Mouse (Mus musculus) limb, embryonic 11.5 days (tissue): Measurements from ENCODE around the gene Usp28. TPM values are rescaled to one million over a fixed set of nuclear protein-coding genes. Genes with fewer than 3 reads are reported as not detected.
"Not testable (repeated sequence)": the region's sequence is repeated elsewhere in the genome, so short reads cannot be mapped to it uniquely, and the experiment has no call there.

ENCODE experiments used
- ATAC-seq: fragments of 200-750 bp; cut with Nextera tagmentation; 2 replicates; pipeline ENCODE4 v1.8.0; 2017; ENCODE audit warnings: low read depth; ENCODE audit not compliant: insufficient number of reproducible peaks, low FRiP score, low TSS enrichment
- DNase-seq: peaks from one replicate; pipeline ENCODE4 v3.0.0-alpha.2; 2015; ENCODE audit warnings: low spot score
- H3K27ac ChIP-seq: fragments of 300-500 bp; sonication (generic); replicated peaks from 2 replicates; pipeline ENCODE4 v1.5.1; 2014; ENCODE audit warnings: low read depth, mild to moderate bottlenecking, low read length
- H3K27me3 ChIP-seq: fragments of 300-500 bp; sonication (generic); 2 replicates; pipeline ENCODE4 v1.6.1; 2014; ENCODE audit warnings: mild to moderate bottlenecking, low read length, mixed read lengths; ENCODE audit not compliant: control insufficient read depth, insufficient read depth
- H3K36me3 ChIP-seq: fragments of 300-500 bp; sonication (generic); 2 replicates; pipeline ENCODE4 v1.6.1; 2014; ENCODE audit warnings: mild to moderate bottlenecking, low read length, moderate library complexity, mixed read lengths; ENCODE audit not compliant: control insufficient read depth, insufficient read depth
- H3K4me1 ChIP-seq: fragments of 300-500 bp; sonication (generic); 2 replicates; pipeline ENCODE4 v1.6.1; 2014; ENCODE audit warnings: low read length, mixed read lengths; ENCODE audit not compliant: control insufficient read depth, insufficient read depth
- H3K4me2 ChIP-seq: fragments of 300-500 bp; sonication (generic); 2 replicates; pipeline ENCODE4 v1.6.1; 2014; ENCODE audit warnings: low read depth, mild to moderate bottlenecking, moderate library complexity; ENCODE audit not compliant: severe bottlenecking
- H3K4me3 ChIP-seq: fragments of 300-500 bp; sonication (generic); 2 replicates; pipeline ENCODE4 v1.5.1; 2014; ENCODE audit warnings: low read depth, low read length
- H3K9ac ChIP-seq: fragments of 300-500 bp; sonication (generic); 2 replicates; pipeline ENCODE4 v1.6.1; 2014; ENCODE audit warnings: mild to moderate bottlenecking, low read length
- H3K9me3 ChIP-seq: fragments of 300-500 bp; sonication (generic); 2 replicates; pipeline ENCODE4 v1.6.1; 2016; ENCODE audit warnings: low read length; ENCODE audit not compliant: control insufficient read depth
- WGBS: fragments of 180-500 bp; shearing (Covaris S2); extraction: QIAGEN DNeasy Blood & Tissue Kit; methylation state at CpG from one replicate; pipeline ENCODE4 v1.1.7; 2014; 5-methylcytosine and 5-hydroxymethylcytosine counted together
- polyA plus RNA-seq: library from polyadenylated mRNA; unstranded; fragments of >200 nt; fragmentation: Nextera tagmentation; extraction: Ambion mirVana; gene quantifications from 2 replicates; pipeline ENCODE4 v1.2.1, GENCODE M21; 2014

Gene Usp28
- polyA plus RNA-seq, 1 experiment from 2014 or later, result 41.6 TPM

DNA sequence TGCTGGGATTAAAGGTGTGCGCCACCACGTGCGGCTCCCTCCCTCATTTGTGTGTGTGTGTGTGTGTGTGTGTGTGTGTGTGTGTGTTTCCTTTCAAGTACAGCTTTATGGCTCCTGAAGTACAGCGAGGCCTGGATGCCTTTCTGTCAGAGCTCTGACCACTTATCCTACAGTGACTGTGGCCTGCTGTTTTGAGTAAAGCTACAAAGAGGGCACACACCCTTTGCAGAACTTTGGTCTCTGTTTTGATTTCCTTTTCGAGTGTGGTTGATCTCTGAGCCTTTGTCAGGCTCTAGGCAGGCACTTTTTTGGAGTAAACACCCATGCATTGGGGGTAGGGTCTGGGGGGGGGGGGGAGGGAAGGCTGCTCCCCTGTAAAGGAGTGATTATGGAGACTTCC is 4.8 kb upstream of the Usp28 start:
- WGBS, result 54% methylated on average over 5 of the region's 5 CpGs
- no peak overlapping the region for H3K4me2 ChIP-seq
- no peaks in the 10 kb centered on the region for H3K36me3 ChIP-seq
- DNase-seq (no peak), ATAC-seq (no peak)
- no peak overlapping the region for H3K9ac ChIP-seq
- no peak overlapping the region for H3K4me3 ChIP-seq
- H3K27me3 ChIP-seq, result no peaks in the 10 kb centered on the region
- H3K27ac ChIP-seq, result no peak overlapping the region
- H3K4me1 ChIP-seq, result 0 out of 2 replicates have a peak, but pooled peaks cover 3% of the 10 kb centered on the region
- no peaks in the 10 kb centered on the region for H3K9me3 ChIP-seq

DNA sequence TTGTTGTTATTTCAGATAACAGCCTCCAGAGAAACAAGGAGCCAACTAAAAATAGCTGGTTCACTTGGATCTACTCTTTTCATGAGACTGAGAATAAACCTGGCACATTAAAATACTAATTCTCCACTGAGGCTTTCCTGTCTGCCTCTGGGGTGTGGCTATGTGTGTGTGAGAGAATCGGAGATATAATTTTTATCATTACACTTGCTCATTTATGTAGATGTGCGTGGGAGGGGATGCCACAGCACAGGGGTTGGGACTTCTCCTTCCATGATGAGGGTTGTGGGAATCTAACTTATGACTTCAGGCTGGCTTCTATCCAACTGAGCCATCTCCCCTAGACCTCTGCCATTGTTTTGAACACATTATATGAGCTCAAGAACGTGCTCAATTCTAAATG is 4.4 kb upstream of the Usp28 start:
- ATAC-seq, result no peak
- Histone ChIP-seq H3K36me3 (no peaks in the 10 kb centered on the region), H3K4me2 (no peak overlapping the region), H3K4me3 (no peak overlapping the region), H3K4me1 (0 out of 2 replicates have a peak, but pooled peaks cover 3% of the 10 kb centered on the region), H3K27ac (no peak overlapping the region), H3K27me3 (no peaks in the 10 kb centered on the region), H3K9ac (no peak overlapping the region), H3K9me3 (no peaks in the 10 kb centered on the region)
- 78% methylated on average over 3 of the region's 3 CpGs for WGBS
- DNase-seq, result no peak

DNA sequence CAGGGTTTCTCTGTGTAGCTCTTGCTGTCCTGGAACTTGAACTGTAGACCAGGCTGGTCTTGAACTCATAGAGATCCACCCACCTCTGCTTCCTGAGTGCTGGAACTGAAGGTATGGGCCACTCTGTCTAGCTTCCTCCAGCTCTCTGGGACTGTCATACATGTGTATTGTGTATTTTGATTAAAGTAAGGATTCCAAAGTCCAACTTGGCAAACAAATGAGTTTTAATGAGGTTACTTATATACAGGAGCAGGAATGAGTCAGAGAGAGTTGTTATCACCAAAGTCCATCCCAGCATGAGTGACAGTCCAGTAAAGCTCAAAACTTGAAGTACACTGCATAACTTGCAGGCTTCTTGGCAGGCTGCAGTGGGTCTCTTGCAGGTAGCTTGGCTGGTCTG is 3.3 kb upstream of the Usp28 start:
- Histone ChIP-seq H3K36me3 (no peaks in the 10 kb centered on the region), H3K9me3 (no peaks in the 10 kb centered on the region), H3K9ac (no peak overlapping the region), H3K27ac (no peak overlapping the region), H3K4me3 (no peak overlapping the region), H3K27me3 (no peaks in the 10 kb centered on the region), H3K4me2 (no peak overlapping the region), H3K4me1 (peaks cover 4% of the 10 kb centered on the region; the same call in 1 of the 2 replicates)
- ATAC-seq, result no peak
- no peak for DNase-seq

DNA sequence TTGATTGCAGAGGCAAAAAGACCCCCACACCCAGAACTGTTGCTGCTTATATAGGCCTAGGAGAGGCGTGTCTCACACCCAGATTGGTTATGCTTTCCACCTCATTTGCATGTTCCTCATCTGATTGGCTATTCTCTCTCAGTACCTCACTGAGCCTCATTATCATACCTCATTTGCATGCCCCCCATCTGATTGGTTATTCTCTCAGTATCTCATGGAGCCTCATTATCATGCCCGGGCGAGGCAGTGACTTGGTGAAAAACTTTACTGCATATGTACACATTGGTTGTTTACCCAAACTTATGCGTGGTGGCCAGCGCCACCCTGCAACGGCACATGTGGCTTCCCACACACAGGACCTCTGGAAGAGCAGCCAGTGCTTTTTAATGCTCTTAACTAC is 1.4 kb upstream of the Usp28 start:
- WGBS, result 98% methylated on average over 6 of the region's 6 CpGs
- H3K4me2 ChIP-seq, H3K4me3 ChIP-seq: not testable (repeated sequence)

DNA sequence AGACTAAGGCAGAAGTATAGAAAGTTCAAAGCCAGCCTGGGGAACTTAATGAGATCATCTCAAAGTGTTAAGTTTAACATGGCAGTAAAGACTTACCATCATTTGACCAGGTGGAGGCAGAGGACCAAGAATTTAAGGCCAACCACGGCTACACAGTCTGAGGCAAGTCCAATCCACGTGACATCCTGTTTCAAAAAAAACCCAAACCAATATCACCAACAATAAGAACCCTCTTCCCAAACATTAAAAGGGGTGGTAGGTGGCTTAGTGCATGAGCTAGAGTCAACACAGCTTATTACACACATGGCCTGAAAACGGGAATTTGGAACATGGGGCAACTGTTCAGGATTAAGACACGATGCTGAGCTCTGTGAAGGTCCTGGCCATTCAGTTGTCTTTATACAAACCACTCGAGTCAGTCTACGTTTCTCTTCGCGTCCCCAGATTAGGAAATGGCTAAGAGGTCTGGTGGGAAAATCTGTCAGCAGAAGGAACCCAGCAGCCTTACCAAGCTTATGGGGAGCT is 793 bp upstream of the Usp28 start:
- H3K9me3 ChIP-seq, result no peaks in the 10 kb centered on the region
- ATAC-seq, result peak; percentile 4; the same call in 1 of the 2 replicates
- H3K27ac ChIP-seq, result peak overlapping the region; percentile 56; the same call in 1 of the 2 replicates
- 42% methylated on average over 8 of the region's 8 CpGs for WGBS
- no peak for DNase-seq
- no peaks in the 10 kb centered on the region for H3K27me3 ChIP-seq
- peak overlapping the region; percentile 74 for H3K4me2 ChIP-seq
- H3K4me3 ChIP-seq, result peak overlapping the region; percentile 54
- H3K9ac ChIP-seq, result peak overlapping the region; percentile 69
- H3K4me1 ChIP-seq, result peaks cover 8% of the 10 kb centered on the region; the same call in 1 of the 2 replicates
- no peaks in the 10 kb centered on the region for H3K36me3 ChIP-seq

More for the DNA sequence above, 1.4 kb upstream of the Usp28 start:
- H3K9me3 ChIP-seq, H3K4me1 ChIP-seq, H3K9ac ChIP-seq, H3K27me3 ChIP-seq, H3K27ac ChIP-seq, ATAC-seq, H3K36me3 ChIP-seq, DNase-seq: not testable (repeated sequence)

DNA sequence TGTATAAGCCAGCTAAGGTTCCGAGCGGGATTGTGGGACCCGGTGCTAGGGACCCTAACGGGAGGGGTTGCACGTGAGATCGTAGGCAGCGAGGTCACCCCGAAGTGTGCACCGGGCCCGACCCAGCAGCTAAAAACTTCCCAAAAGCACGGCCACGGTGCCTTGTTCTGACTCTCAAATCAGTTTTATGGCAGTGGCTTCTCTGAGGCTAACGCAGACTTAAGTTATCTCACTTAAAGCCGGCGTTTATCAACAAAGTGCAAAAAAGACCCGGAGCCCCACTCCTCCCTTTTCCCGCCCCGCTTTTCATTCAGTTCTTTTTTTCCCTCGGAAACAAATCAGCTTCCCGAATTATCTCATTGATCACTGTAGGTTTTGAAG is 523 bp downstream of the Usp28 start:
- no peak overlapping the region for H3K27ac ChIP-seq
- no peaks in the 10 kb centered on the region for H3K27me3 ChIP-seq
- DNase-seq (no peak), ATAC-seq (no peak)
- H3K4me1 ChIP-seq, result peaks cover 8% of the 10 kb centered on the region; the same call in 1 of the 2 replicates
- H3K9ac ChIP-seq, result peak overlapping the region; percentile 66
- H3K36me3 ChIP-seq, result no peaks in the 10 kb centered on the region
- H3K9me3 ChIP-seq, result no peaks in the 10 kb centered on the region
- peak overlapping the region; percentile 74 for H3K4me2 ChIP-seq
- WGBS, result under 1% methylated on average over 20 of the region's 20 CpGs
- H3K4me3 ChIP-seq, result peak overlapping the region; percentile 54

DNA sequence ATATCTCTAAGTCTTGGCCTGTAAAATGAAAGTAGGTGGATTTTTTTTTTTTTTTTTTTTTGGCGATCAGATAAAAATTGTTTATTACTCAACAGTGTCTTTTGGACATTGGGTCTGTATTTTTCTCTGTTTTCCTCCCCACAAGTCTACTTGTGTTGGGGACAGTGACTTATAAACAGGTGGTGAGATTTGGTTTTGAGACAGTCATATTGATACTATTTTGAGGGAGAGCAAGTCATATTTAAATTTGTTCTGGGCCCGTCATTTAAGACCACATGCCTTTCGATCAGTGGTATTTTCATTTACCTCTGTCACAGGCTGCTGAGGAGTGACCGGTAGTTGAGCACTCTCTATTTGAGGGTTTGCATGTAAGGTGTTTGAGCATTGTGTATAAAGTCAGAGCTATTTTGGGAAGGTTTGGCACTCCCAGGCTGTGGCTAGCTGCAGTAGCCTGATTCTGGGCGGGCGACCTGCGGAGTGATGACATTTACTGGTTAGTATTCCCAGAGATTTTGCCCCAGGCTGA is 1.5 kb downstream of the Usp28 start:
- H3K9me3 ChIP-seq, result no peaks in the 10 kb centered on the region
- DNase-seq (peak; percentile 32), ATAC-seq (no peak)
- H3K9ac ChIP-seq, result no peak overlapping the region
- no peaks in the 10 kb centered on the region for H3K36me3 ChIP-seq
- H3K27me3 ChIP-seq, result no peaks in the 10 kb centered on the region
- H3K4me1 ChIP-seq, result peaks cover 8% of the 10 kb centered on the region; the same call in 1 of the 2 replicates
- H3K4me2 ChIP-seq, result peak overlapping the region; percentile 5; the same call in 1 of the 2 replicates
- H3K4me3 ChIP-seq, result no peak overlapping the region
- 16% methylated on average over 7 of the region's 7 CpGs for WGBS
- H3K27ac ChIP-seq, result no peak overlapping the region

DNA sequence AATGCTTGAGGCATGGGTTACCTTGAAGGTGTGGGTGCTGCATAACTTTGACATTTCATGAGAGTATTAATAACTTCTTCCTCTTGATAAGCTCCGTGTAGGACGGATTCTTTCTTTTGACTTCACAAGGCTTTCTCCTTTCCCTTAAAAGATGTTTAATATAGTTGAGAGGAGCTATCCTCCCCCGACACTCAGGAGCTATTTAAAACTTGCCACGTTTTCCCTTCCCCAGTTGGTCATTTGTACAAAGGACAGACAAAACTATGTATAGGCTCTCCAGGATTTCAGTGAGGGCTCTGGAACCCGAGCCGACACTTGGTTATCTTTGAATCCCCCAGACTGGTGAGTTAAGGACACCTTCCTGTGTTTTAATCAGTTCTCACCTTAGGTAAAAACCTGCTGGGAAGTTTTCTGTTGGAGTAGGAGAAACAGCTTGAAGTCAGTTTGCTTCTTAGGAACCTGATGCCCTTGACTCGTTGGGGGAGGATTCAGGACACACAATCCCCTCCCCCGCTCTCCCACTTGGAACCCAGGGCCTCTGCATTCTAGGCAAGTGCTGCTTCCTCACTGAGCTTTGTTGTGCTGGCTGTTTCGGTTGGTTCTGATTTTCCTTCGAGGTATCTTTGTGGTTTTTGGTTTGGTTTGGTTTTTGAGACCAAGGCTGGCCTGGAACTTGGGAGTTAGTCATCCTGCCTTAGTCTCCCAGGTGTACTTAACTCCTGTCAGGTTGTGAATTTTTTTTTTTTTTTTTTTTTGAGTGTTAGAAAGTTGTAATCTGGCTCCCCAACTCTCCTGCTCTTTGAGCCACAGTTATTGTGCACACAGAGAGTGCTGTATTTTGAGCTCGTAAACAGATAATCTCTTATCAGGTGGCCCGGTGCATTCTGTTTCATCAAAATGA is 2.3 kb downstream of the Usp28 start:
- no peaks in the 10 kb centered on the region for H3K36me3 ChIP-seq
- peak; percentile 58 for DNase-seq
- H3K4me3 ChIP-seq, result no peak overlapping the region
- H3K9me3 ChIP-seq, result no peaks in the 10 kb centered on the region
- no peaks in the 10 kb centered on the region for H3K27me3 ChIP-seq
- peak overlapping the region; percentile 5; the same call in 1 of the 2 replicates for H3K4me2 ChIP-seq
- no peak overlapping the region for H3K27ac ChIP-seq
- H3K4me1 ChIP-seq, result peaks cover 8% of the 10 kb centered on the region; the same call in 1 of the 2 replicates
- ATAC-seq, result no peak
- no peak overlapping the region for H3K9ac ChIP-seq
- WGBS, result 24% methylated on average over 12 of the region's 12 CpGs
